Mouse (Mus musculus) limb, embryonic 13.5 days (tissue): Measurements from ENCODE around the gene Gucy1b1. TPM values are rescaled to one million over a fixed set of nuclear protein-coding genes. Genes with fewer than 3 reads are reported as not detected.

Experiments used
- ATAC-seq: fragments of 200-750 bp; cut with Nextera tagmentation; 2 replicates; pipeline ENCODE4 v1.8.0; 2017; ENCODE audit warnings: low read depth, moderate number of reproducible peaks, moderate TSS enrichment; ENCODE audit not compliant: low FRiP score
- H3K27ac ChIP-seq: fragments of 300-500 bp; sonication (generic); 2 replicates; pipeline ENCODE4 v1.5.1; 2015; ENCODE audit warnings: inconsistent platforms, mild to moderate bottlenecking, moderate library complexity
- H3K27me3 ChIP-seq: fragments of 300-500 bp; sonication (generic); 2 replicates; pipeline ENCODE4 v1.6.1; 2015; ENCODE audit warnings: mild to moderate bottlenecking, inconsistent platforms
- H3K36me3 ChIP-seq: fragments of 300-500 bp; sonication (generic); 2 replicates; pipeline ENCODE4 v1.6.1; 2015; ENCODE audit warnings: inconsistent platforms, mild to moderate bottlenecking, moderate library complexity
- H3K4me1 ChIP-seq: fragments of 300-500 bp; sonication (generic); 2 replicates; pipeline ENCODE4 v1.6.1; 2015; ENCODE audit warnings: inconsistent platforms
- H3K4me2 ChIP-seq: fragments of 300-500 bp; sonication (generic); replicated peaks from 2 replicates; pipeline ENCODE4 v1.6.1; 2015; ENCODE audit warnings: inconsistent platforms, mild to moderate bottlenecking, moderate library complexity
- H3K4me3 ChIP-seq: fragments of 300-500 bp; sonication (generic); 2 replicates; pipeline ENCODE4 v1.5.1; 2015; ENCODE audit warnings: moderate library complexity, mild to moderate bottlenecking, inconsistent platforms
- H3K9ac ChIP-seq: fragments of 300-500 bp; sonication (generic); 2 replicates; pipeline ENCODE4 v1.6.1; 2015; ENCODE audit warnings: mild to moderate bottlenecking, inconsistent platforms
- H3K9me3 ChIP-seq: fragments of 300-500 bp; sonication (generic); 2 replicates; pipeline ENCODE4 v1.6.1; 2016; ENCODE audit warnings: inconsistent platforms
- WGBS: fragments of 180-500 bp; shearing (Covaris S2); methylation state at CpG from one replicate; pipeline ENCODE4 v1.1.7; 2015; 5-methylcytosine and 5-hydroxymethylcytosine counted together
- polyA plus RNA-seq: library from polyadenylated mRNA; unstranded; fragments of >200 nt; fragmentation: Nextera tagmentation; extraction: Ambion mirVana; gene quantifications from 2 replicates; pipeline ENCODE4 v1.2.1, GENCODE M21; 2015

Gene Gucy1b1
- polyA plus RNA-seq, 1 experiment from 2014 or later = 6.0 TPM

GRCm38 (mm10) chr3:82029229-82029628 lies 45.3 kb downstream of the Gucy1b1 start:
- 0% methylated on average over 3 of the region's 3 CpGs for WGBS
- Histone ChIP-seq H3K4me3 (no peak overlapping the region), H3K9ac (no peak overlapping the region), H3K36me3 (no peaks in the 10 kb centered on the region), H3K4me2 (no peak overlapping the region), H3K9me3 (no peaks in the 10 kb centered on the region), H3K4me1 (no peaks in the 10 kb centered on the region), H3K27ac (no peak overlapping the region), H3K27me3 (no peaks in the 10 kb centered on the region)
- no peak; the same call in 1 of the 2 replicates for ATAC-seq

DNA sequence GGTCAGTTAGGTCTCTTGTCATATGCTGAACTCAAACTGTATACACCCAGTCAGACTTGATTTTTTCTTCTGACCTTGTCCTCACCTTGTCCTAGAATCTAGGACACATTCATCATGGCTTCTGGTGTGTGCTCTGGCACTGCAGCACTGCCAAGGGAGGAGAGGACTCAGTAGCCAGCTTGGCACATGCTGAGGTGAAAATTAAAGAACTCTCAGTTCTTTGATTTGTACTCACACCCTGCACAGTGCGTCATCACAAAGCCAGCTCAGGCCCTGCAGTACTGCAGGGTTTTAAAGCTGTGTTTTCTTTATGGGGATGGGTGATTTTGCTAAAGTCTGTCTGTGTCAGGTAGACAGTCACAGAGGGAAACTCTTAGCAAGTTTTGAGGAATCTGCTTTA lies 47.2 kb downstream of the Gucy1b1 start:
- 65% methylated on average over 1 of the region's 1 CpGs for WGBS
- no peak for ATAC-seq
- Histone ChIP-seq H3K27ac (no peak overlapping the region), H3K4me2 (no peak overlapping the region), H3K9ac (no peak overlapping the region), H3K27me3 (no peaks in the 10 kb centered on the region), H3K4me1 (no peaks in the 10 kb centered on the region), H3K9me3 (no peaks in the 10 kb centered on the region), H3K36me3 (no peaks in the 10 kb centered on the region), H3K4me3 (no peak overlapping the region)

DNA sequence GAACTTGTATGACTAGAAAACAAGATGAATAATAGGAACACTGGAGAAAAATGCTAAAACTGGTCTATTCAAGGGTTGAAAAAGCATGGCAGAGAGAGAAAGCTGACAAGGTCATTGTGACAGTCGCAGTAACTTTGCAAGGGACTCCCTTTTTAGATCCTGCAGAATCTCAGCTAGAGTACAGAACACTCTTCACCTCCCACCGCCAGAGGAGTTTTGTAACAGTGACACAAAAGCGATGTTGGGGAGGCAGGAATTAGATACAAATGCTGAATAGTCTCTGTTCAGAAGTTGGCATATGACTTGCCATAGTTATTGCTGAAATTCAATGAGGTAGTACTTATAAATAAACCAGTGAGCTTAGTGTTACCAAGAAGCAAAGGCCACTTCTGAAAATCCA lies 51.4 kb downstream of the Gucy1b1 start:
- H3K4me2 ChIP-seq = no peak overlapping the region
- no peak for ATAC-seq
- no peaks in the 10 kb centered on the region for H3K27me3 ChIP-seq
- H3K27ac ChIP-seq = no peak overlapping the region
- no peak overlapping the region for H3K4me3 ChIP-seq
- no peaks in the 10 kb centered on the region for H3K4me1 ChIP-seq
- no peaks in the 10 kb centered on the region for H3K36me3 ChIP-seq
- 88% methylated on average over 3 of the region's 3 CpGs for WGBS
- H3K9ac ChIP-seq = no peak overlapping the region
- H3K9me3 ChIP-seq = no peaks in the 10 kb centered on the region

GRCm38 (mm10) chr3:82022421-82022920 lies 52.0 kb downstream of the Gucy1b1 start:
- 88% methylated on average over 8 of the region's 8 CpGs for WGBS
- H3K27me3 ChIP-seq = no peaks in the 10 kb centered on the region
- H3K36me3 ChIP-seq = no peaks in the 10 kb centered on the region
- no peak overlapping the region for H3K4me3 ChIP-seq
- no peaks in the 10 kb centered on the region for H3K4me1 ChIP-seq
- no peak overlapping the region for H3K4me2 ChIP-seq
- H3K27ac ChIP-seq = no peak overlapping the region
- no peak overlapping the region for H3K9ac ChIP-seq
- ATAC-seq = no peak
- H3K9me3 ChIP-seq = no peaks in the 10 kb centered on the region

- no peaks in the 10 kb centered on the region for H3K27me3 ChIP-seq
- no peak overlapping the region for H3K4me2 ChIP-seq
- H3K9me3 ChIP-seq = no peaks in the 10 kb centered on the region
- H3K9ac ChIP-seq = no peak overlapping the region
- ATAC-seq = no peak
- no peaks in the 10 kb centered on the region for H3K36me3 ChIP-seq
- H3K4me1 ChIP-seq = no peaks in the 10 kb centered on the region
- no peak overlapping the region for H3K4me3 ChIP-seq
- no peak overlapping the region for H3K27ac ChIP-seq
- WGBS = 85% methylated on average over 7 of the region's 7 CpGs
Measured at GRCm38 (mm10) chr3:82014148-82014703, 60.3 kb downstream of the Gucy1b1 start.

DNA sequence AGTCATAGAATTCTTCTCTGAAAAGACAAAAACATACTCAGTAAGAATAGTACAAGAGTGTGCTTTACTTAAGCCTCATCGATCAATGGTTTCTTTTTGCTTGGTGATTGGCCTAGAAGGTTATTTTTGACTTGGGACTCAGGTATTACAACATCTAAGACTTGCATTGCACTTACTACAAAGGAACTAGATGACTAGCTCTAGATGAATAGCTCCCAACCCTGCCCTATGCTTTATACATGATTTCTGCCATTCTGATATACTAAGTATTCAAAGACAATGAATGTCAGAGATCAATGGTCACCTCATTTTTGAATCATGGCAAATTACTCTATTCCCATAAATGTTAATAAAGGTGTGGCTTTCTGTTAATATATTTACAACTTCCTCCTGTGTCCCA lies 67.5 kb downstream of the Gucy1b1 start:
- H3K4me1 ChIP-seq = no peaks in the 10 kb centered on the region
- H3K9ac ChIP-seq = no peak overlapping the region
- no peak for ATAC-seq
- WGBS = 90% methylated on average over 1 of the region's 1 CpGs
- H3K4me2 ChIP-seq = no peak overlapping the region
- no peaks in the 10 kb centered on the region for H3K36me3 ChIP-seq
- H3K27me3 ChIP-seq = no peaks in the 10 kb centered on the region
- H3K9me3 ChIP-seq = no peaks in the 10 kb centered on the region
- no peak overlapping the region for H3K27ac ChIP-seq
- H3K4me3 ChIP-seq = no peak overlapping the region

DNA sequence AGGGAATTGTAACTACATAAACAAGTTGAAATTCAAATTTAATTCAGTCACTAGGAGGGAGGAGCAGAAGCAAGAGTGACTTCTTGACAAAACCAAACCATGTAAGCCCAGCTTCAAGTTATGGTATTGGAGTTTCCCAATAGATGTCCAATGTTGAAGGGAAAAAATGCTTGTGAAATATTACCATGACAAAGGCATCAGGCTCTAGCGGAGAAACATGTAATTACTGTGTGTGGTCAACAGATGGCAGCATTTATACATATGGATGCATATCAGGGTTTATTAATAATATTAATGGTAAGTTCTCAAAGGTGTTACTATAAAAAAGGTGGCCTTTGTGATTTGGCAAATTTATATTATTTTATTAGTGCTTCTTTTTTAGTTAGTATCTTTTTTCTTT lies 78.5 kb downstream of the Gucy1b1 start:
- no peaks in the 10 kb centered on the region for H3K9me3 ChIP-seq
- H3K27me3 ChIP-seq = no peaks in the 10 kb centered on the region
- H3K4me2 ChIP-seq = no peak overlapping the region
- H3K4me1 ChIP-seq = no peaks in the 10 kb centered on the region
- no peaks in the 10 kb centered on the region for H3K36me3 ChIP-seq
- no peak overlapping the region for H3K9ac ChIP-seq
- WGBS = 2% methylated on average over 1 of the region's 1 CpGs
- no peak for ATAC-seq
- H3K27ac ChIP-seq = no peak overlapping the region
- no peak overlapping the region for H3K4me3 ChIP-seq

DNA sequence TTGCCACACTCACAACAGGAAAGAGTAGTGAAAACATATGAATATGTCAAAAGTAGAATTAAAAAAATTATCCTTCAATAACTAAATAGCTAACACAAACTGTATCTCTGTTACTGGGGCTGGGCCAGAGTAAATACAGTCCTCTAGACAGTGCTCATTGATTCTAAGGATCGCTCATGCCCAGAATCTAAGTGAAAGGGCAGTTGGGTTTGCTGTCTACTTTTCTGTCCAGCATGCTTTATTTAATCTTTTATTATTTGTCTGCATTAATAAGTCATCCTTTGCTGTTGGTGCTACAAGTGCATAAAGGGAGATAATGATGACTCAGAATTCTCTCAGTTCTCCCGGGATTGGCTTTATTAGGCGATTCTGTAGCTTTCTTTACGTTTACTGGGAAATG lies 79.1 kb downstream of the Gucy1b1 start:
- WGBS = 44% methylated on average over 4 of the region's 4 CpGs
- ATAC-seq = no peak
- H3K27me3 ChIP-seq = no peaks in the 10 kb centered on the region

GRCm38 (mm10) chr3:81990531-81990930 lies 84.0 kb downstream of the Gucy1b1 start:
- no peaks in the 10 kb centered on the region for H3K4me1 ChIP-seq
- ATAC-seq = no peak
- no peaks in the 10 kb centered on the region for H3K9me3 ChIP-seq
- no peak overlapping the region for H3K9ac ChIP-seq
- no peaks in the 10 kb centered on the region for H3K27me3 ChIP-seq
- H3K4me3 ChIP-seq = no peak overlapping the region
- WGBS = 48% methylated on average over 3 of the region's 3 CpGs
- no peaks in the 10 kb centered on the region for H3K36me3 ChIP-seq
- no peak overlapping the region for H3K4me2 ChIP-seq
- no peak overlapping the region for H3K27ac ChIP-seq

More for the DNA sequence above, 79.1 kb downstream of the Gucy1b1 start:
- Histone ChIP-seq H3K9ac (no peak overlapping the region), H3K4me2 (no peak overlapping the region), H3K4me3 (no peak overlapping the region), H3K27ac (no peak overlapping the region), H3K36me3 (no peaks in the 10 kb centered on the region), H3K9me3 (no peaks in the 10 kb centered on the region), H3K4me1 (no peaks in the 10 kb centered on the region)

GRCm38 (mm10) chr3:81989692-81990141 lies 84.8 kb downstream of the Gucy1b1 start:
- ATAC-seq = no peak
- Histone ChIP-seq H3K27me3 (no peaks in the 10 kb centered on the region), H3K27ac (no peak overlapping the region), H3K4me1 (no peaks in the 10 kb centered on the region), H3K4me3 (no peak overlapping the region), H3K36me3 (no peaks in the 10 kb centered on the region), H3K4me2 (no peak overlapping the region), H3K9ac (no peak overlapping the region), H3K9me3 (no peaks in the 10 kb centered on the region)
- WGBS = 47% methylated on average over 2 of the region's 2 CpGs

DNA sequence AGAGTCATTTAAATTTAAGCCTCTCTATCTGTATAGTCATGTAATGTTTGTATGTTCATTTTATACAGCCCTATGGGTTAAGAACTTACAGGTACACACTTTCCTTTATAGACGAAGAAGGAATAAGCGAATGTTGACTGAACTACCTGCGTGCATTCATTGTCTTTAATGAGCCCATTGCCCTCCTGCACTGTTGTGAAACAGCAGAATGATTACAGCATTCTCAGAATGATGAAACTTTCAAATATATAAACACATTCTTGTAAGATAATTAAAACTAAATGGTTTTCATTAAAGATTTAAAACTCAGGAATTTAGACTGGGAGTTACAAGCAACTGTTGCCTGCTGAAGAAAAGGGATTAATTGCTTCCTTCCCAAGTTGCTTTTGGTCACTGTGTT lies 86.9 kb downstream of the Gucy1b1 start:
- H3K9me3 ChIP-seq = no peaks in the 10 kb centered on the region
- 82% methylated on average over 3 of the region's 3 CpGs for WGBS
- H3K27me3 ChIP-seq = no peaks in the 10 kb centered on the region
- H3K27ac ChIP-seq = no peak overlapping the region
- H3K36me3 ChIP-seq = no peaks in the 10 kb centered on the region
- no peaks in the 10 kb centered on the region for H3K4me1 ChIP-seq
- H3K9ac ChIP-seq = no peak overlapping the region
- no peak overlapping the region for H3K4me3 ChIP-seq
- ATAC-seq = no peak
- H3K4me2 ChIP-seq = no peak overlapping the region

DNA sequence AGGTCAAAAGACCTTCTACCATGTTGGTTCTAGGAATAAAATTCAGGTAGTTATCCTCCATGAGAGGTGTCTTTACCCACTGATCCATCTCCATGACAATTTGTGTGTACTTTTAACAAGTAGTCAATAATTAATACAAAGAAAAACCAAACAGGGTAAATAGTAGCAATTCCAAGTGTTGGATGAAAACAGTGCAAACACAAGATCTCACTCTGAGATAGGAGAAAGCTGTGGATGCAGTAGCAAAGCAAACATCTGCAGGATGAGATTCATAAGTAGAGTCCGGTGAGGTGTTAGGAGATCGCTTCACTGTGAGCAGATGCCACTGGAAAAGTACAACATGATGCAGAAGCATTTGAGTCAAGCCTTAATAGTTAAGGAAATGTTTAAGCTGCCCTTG lies 88.4 kb downstream of the Gucy1b1 start:
- H3K9ac ChIP-seq = no peak overlapping the region
- no peak overlapping the region for H3K4me2 ChIP-seq
- H3K4me3 ChIP-seq = no peak overlapping the region
- 94% methylated on average over 2 of the region's 2 CpGs for WGBS
- no peaks in the 10 kb centered on the region for H3K36me3 ChIP-seq
- H3K27me3 ChIP-seq = no peaks in the 10 kb centered on the region
- no peak overlapping the region for H3K27ac ChIP-seq
- ATAC-seq = no peak
- no peaks in the 10 kb centered on the region for H3K9me3 ChIP-seq
- no peaks in the 10 kb centered on the region for H3K4me1 ChIP-seq

GRCm38 (mm10) chr3:81985100-81985499 lies 89.4 kb downstream of the Gucy1b1 start:
- no peak overlapping the region for H3K27ac ChIP-seq
- whole genome bisulfite sequencing = 63% methylated on average over 1 of the region's 1 CpGs
- H3K9me3 ChIP-seq = no peaks in the 10 kb centered on the region
- H3K4me3 ChIP-seq = no peak overlapping the region
- H3K9ac ChIP-seq = no peak overlapping the region
- ATAC-seq = no peak
- H3K36me3 ChIP-seq = no peaks in the 10 kb centered on the region
- H3K4me2 ChIP-seq = no peak overlapping the region
- H3K4me1 ChIP-seq = no peaks in the 10 kb centered on the region
- no peaks in the 10 kb centered on the region for H3K27me3 ChIP-seq
